Mouse (Mus musculus) MEL (cell line): ENCODE measurements around the gene Atp8a2. TPM values are rescaled to one million over a fixed set of nuclear protein-coding genes. Genes with fewer than 3 reads are reported as not detected.

Experiments
- DNase-seq: peaks from one replicate; pipeline ENCODE4 v3.0.0; 2011; ENCODE audit warnings: low read depth, low spot score
- H3K27ac ChIP-seq: 2 replicates; pipeline ENCODE4 v1.5.1; 2012; ENCODE audit warnings: low read depth, mild to moderate bottlenecking, control low read depth, low read length, moderate library complexity; ENCODE audit not compliant: control insufficient read depth
- H3K27me3 ChIP-seq, 2 experiments: fragments of 150-350 bp in 1 of 2; sonication (generic) in 1 of 2; 2 replicates each; pipeline ENCODE4 v1.6.1; 2012; ENCODE audit warnings: low read length in 2 of 2, mild to moderate bottlenecking in 2 of 2, improper control_type of control experiment in 1 of 2, moderate library complexity in 1 of 2; ENCODE audit not compliant: insufficient read depth in 2 of 2, control insufficient read depth in 1 of 2
- H3K36me3 ChIP-seq, 2 experiments: 2 replicates each; pipeline ENCODE4 v1.6.1; 2012 to 2014; ENCODE audit warnings: low read length in 2 of 2, improper control_type of control experiment in 1 of 2, inconsistent platforms in 1 of 2, mild to moderate bottlenecking in 1 of 2; ENCODE audit not compliant: insufficient read depth in 2 of 2, control insufficient read depth in 1 of 2
- H3K4me1 ChIP-seq, 2 experiments: fragments of 150-350 bp in 1 of 2; sonication (generic) in 1 of 2; 2 replicates each; pipeline ENCODE4 v1.6.1; 2012; ENCODE audit warnings: low read length in 2 of 2, improper control_type of control experiment in 1 of 2, mild to moderate bottlenecking in 1 of 2; ENCODE audit not compliant: insufficient read depth in 2 of 2, control insufficient read depth in 1 of 2
- H3K4me3 ChIP-seq, 2 experiments: fragments of 150-350 bp in 1 of 2; sonication (generic) in 1 of 2; 2 replicates each; pipeline ENCODE4 v1.5.1; 2012; ENCODE audit warnings: low read depth in 2 of 2, low read length in 2 of 2, mild to moderate bottlenecking in 2 of 2, moderate library complexity in 2 of 2, control low read depth in 1 of 2, improper control_type of control experiment in 1 of 2; ENCODE audit not compliant: control insufficient read depth in 1 of 2, insufficient read depth in 1 of 2
- H3K79me2 ChIP-seq: 2 replicates; pipeline ENCODE4 v1.6.1; 2012; ENCODE audit warnings: mild to moderate bottlenecking, low read length, moderate library complexity; ENCODE audit not compliant: control insufficient read depth, poor library complexity, insufficient read depth
- H3K9ac ChIP-seq: 2 replicates; pipeline ENCODE4 v1.6.1; 2012; ENCODE audit warnings: low read depth, mild to moderate bottlenecking, control low read depth, low read length, moderate library complexity; ENCODE audit not compliant: control insufficient read depth, poor library complexity, severe bottlenecking
- H3K9me3 ChIP-seq: fragments of 150-350 bp; sonication (generic); replicated peaks from 2 replicates; pipeline ENCODE4 v1.6.1; 2012; ENCODE audit warnings: mild to moderate bottlenecking, low read length, improper control_type of control experiment, moderate library complexity; ENCODE audit not compliant: insufficient read depth
- BHLHE40 ChIP-seq: IDR thresholded peaks from 2 replicates; pipeline ENCODE4 v1.6.1; 2012; ENCODE audit warnings: low read depth, mild to moderate bottlenecking, inconsistent platforms, low read length, improper control_type of control experiment, borderline replicate concordance
- CHD1 ChIP-seq: IDR thresholded peaks from 2 replicates; pipeline ENCODE4 v1.6.1; 2012; ENCODE audit warnings: low read depth, mild to moderate bottlenecking, inconsistent platforms, low read length, improper control_type of control experiment
- CHD2 ChIP-seq: IDR thresholded peaks from 2 replicates; pipeline ENCODE4 v1.6.1; 2011; ENCODE audit warnings: low read length, improper control_type of control experiment
- CTCF ChIP-seq, 3 experiments: IDR thresholded peaks in 2 of 3; conservative IDR thresholded peaks in 1 of 3; 2 replicates each; pipeline ENCODE4 v1.5.1; 2011 to 2012; ENCODE audit warnings: low read length in 3 of 3, low read depth in 2 of 3, mild to moderate bottlenecking in 2 of 3, improper control_type of control experiment in 1 of 3, inconsistent platforms in 1 of 3, mixed read lengths in 1 of 3, moderate library complexity in 1 of 3; ENCODE audit not compliant: control insufficient read depth in 1 of 3, insufficient read depth in 1 of 3, poor library complexity in 1 of 3, severe bottlenecking in 1 of 3
- EP300 ChIP-seq, 2 experiments: IDR thresholded peaks; 2 replicates each; pipeline ENCODE4 v1.6.1; 2011; ENCODE audit warnings: improper control_type of control experiment in 2 of 2, low read length in 2 of 2, low read depth in 1 of 2, mild to moderate bottlenecking in 1 of 2
- ETS1 ChIP-seq: IDR thresholded peaks from 2 replicates; pipeline ENCODE4 v1.6.1; 2012; ENCODE audit warnings: low read depth, mild to moderate bottlenecking, inconsistent platforms, low read length, improper control_type of control experiment, moderate library complexity
- GABPA ChIP-seq: IDR thresholded peaks from 2 replicates; pipeline ENCODE4 v1.6.1; 2012; ENCODE audit warnings: low read depth, mild to moderate bottlenecking, inconsistent platforms, low read length, improper control_type of control experiment, moderate library complexity
- GATA1 ChIP-seq: IDR thresholded peaks from 2 replicates; pipeline ENCODE4 v1.6.1; 2011; ENCODE audit warnings: low read depth, low read length, improper control_type of control experiment
- HCFC1 ChIP-seq: IDR thresholded peaks from 2 replicates; pipeline ENCODE4 v1.6.1; 2012; ENCODE audit warnings: low read depth, mild to moderate bottlenecking, inconsistent platforms, low read length, improper control_type of control experiment, moderate library complexity
- JUND ChIP-seq: IDR thresholded peaks from 2 replicates; pipeline ENCODE4 v1.6.1; 2011; ENCODE audit warnings: low read depth, mild to moderate bottlenecking, improper control_type of control experiment, low read length
- KAT2A ChIP-seq: conservative IDR thresholded peaks from 2 replicates; pipeline ENCODE4 v1.6.1; 2012; ENCODE audit warnings: low read depth, low read length, improper control_type of control experiment, inconsistent platforms
- MXI1 ChIP-seq: IDR thresholded peaks from 2 replicates; pipeline ENCODE4 v1.6.1; 2011; ENCODE audit warnings: mild to moderate bottlenecking, low read depth, low read length, improper control_type of control experiment
- MYB ChIP-seq: IDR thresholded peaks from 2 replicates; pipeline ENCODE4 v1.6.1; 2011; ENCODE audit warnings: mild to moderate bottlenecking, low read depth, low read length, improper control_type of control experiment
- MYC ChIP-seq: IDR thresholded peaks from 2 replicates; pipeline ENCODE4 v1.6.1; 2011; ENCODE audit warnings: low read depth, mild to moderate bottlenecking, low read length, improper control_type of control experiment, moderate library complexity
- NRF1 ChIP-seq: IDR thresholded peaks from 2 replicates; pipeline ENCODE4 v1.6.1; 2014; ENCODE audit warnings: low read depth, mild to moderate bottlenecking, inconsistent platforms, low read length, improper control_type of control experiment, moderate library complexity; ENCODE audit not compliant: poor library complexity, insufficient read depth, severe bottlenecking
- RAD21 ChIP-seq: IDR thresholded peaks from 2 replicates; pipeline ENCODE4 v1.6.1; 2011; ENCODE audit warnings: mild to moderate bottlenecking, low read depth, low read length, improper control_type of control experiment
- SIN3A ChIP-seq: IDR thresholded peaks from 2 replicates; pipeline ENCODE4 v1.6.1; 2012; ENCODE audit warnings: low read length, improper control_type of control experiment, inconsistent platforms
- TAL1 ChIP-seq: IDR thresholded peaks from 2 replicates; pipeline ENCODE4 v1.6.1; 2012; ENCODE audit warnings: mild to moderate bottlenecking, inconsistent platforms, low read length, moderate library complexity, mixed read lengths
- TCF12 ChIP-seq: IDR thresholded peaks from 2 replicates; pipeline ENCODE4 v1.6.1; 2014; ENCODE audit warnings: low read depth, mild to moderate bottlenecking, inconsistent platforms, low read length, improper control_type of control experiment, moderate library complexity
- USF1 ChIP-seq: IDR thresholded peaks from 2 replicates; pipeline ENCODE4 v1.6.1; 2014; ENCODE audit warnings: low read depth, mild to moderate bottlenecking, inconsistent platforms, low read length, improper control_type of control experiment, moderate library complexity
- USF2 ChIP-seq, 2 experiments: IDR thresholded peaks; 2 replicates each; pipeline ENCODE4 v1.6.1; 2011 to 2012; ENCODE audit warnings: improper control_type of control experiment in 2 of 2, low read length in 2 of 2, borderline replicate concordance in 1 of 2, inconsistent platforms in 1 of 2, low read depth in 1 of 2, mild to moderate bottlenecking in 1 of 2; ENCODE audit not compliant: insufficient read depth in 1 of 2
- ZC3H11A ChIP-seq: IDR thresholded peaks from 2 replicates; pipeline ENCODE4 v1.6.1; 2012; ENCODE audit warnings: low read depth, mild to moderate bottlenecking, inconsistent platforms, low read length, improper control_type of control experiment
- ZMIZ1 ChIP-seq: IDR thresholded peaks from 2 replicates; pipeline ENCODE4 v1.6.1; 2012; ENCODE audit warnings: low read depth, mild to moderate bottlenecking, inconsistent platforms, low read length, improper control_type of control experiment, moderate library complexity
- ZNF384 ChIP-seq: IDR thresholded peaks from 2 replicates; pipeline ENCODE4 v1.6.1; 2012; ENCODE audit warnings: low read depth, mild to moderate bottlenecking, inconsistent platforms, low read length, improper control_type of control experiment
- polyA plus RNA-seq, 2 experiments: library from polyadenylated mRNA; stranded (reverse) in 1 of 2; unstranded in 1 of 2; fragments of >175 nt in 1 of 2; fragments of >200 nt in 1 of 2; gene quantifications; 2 replicates each; pipeline versions ENCODE4 v1.2.1 to v1.2.4; 2012; ENCODE audit warnings: low replicate concordance in 2 of 2, low read depth in 1 of 2; ENCODE audit not compliant: insufficient read length in 2 of 2, insufficient read depth in 1 of 2, missing spikeins in 1 of 2
- total RNA-seq: library from RNA; depleted of rRNA; stranded (reverse); fragments of 300-350 nt; gene quantifications from 2 replicates; pipeline ENCODE4 v1.2.3, GENCODE M21; 2012

Gene Atp8a2
- total and polyA plus RNA-seq, 3 experiments = 0.29 to 0.39 TPM; not detected in 1

- no peak overlapping the region for H3K27ac ChIP-seq
- no peaks in the 10 kb centered on the region for H3K4me1 ChIP-seq
- H3K27me3 ChIP-seq = no peaks in the 10 kb centered on the region
- TF ChIP-seq MYB (no peak), ZC3H11A (no peak), MXI1 (no peak), ZMIZ1 (no peak), TCF12 (no peak), CHD1 (no peak), CHD2 (no peak), TAL1 (no peak), USF2 (IDR thresholded peaks at IDR 0.05; ENCODE audit: borderline replicate concordance in 1 of 2, insufficient read depth in 1 of 2, low read depth in 1 of 2, low read length in 2 of 2) (no peak), CTCF (IDR thresholded peaks at IDR 0.05 in 2 of 3, conservative IDR thresholded peaks at IDR 0.05 in 1 of 3; ENCODE audit: control insufficient read depth in 1 of 3, insufficient read depth in 1 of 3, low read depth in 2 of 3, low read length in 3 of 3, poor library complexity in 1 of 3, severe bottlenecking in 1 of 3) (no peak), GABPA (no peak), MYC (no peak), KAT2A (no peak), HCFC1 (no peak), NRF1 (no peak), EP300 (IDR thresholded peaks at IDR 0.05; ENCODE audit: low read depth in 1 of 2, low read length in 2 of 2) (no peak), GATA1 (no peak), ETS1 (no peak), ZNF384 (no peak)
- DNase-seq = no peak
- no peak overlapping the region for H3K4me3 ChIP-seq
- no peaks in the 10 kb centered on the region for H3K36me3 ChIP-seq
- no peaks in the 10 kb centered on the region for H3K79me2 ChIP-seq
- H3K9ac ChIP-seq = no peak overlapping the region
- no peaks in the 10 kb centered on the region for H3K9me3 ChIP-seq
Measured at GRCm38 (mm10) chr14:59737734-59738294, 459.2 kb downstream of the Atp8a2 start.

- DNase-seq = no peak
- H3K4me3 ChIP-seq = no peak overlapping the region
- H3K36me3 ChIP-seq = no peaks in the 10 kb centered on the region
- no peak overlapping the region for H3K27ac ChIP-seq
- no peaks in the 10 kb centered on the region for H3K27me3 ChIP-seq
- H3K4me1 ChIP-seq = no peaks in the 10 kb centered on the region
- TF ChIP-seq MXI1 (no peak), ZMIZ1 (no peak), CHD1 (no peak), USF2 (IDR thresholded peaks at IDR 0.05; ENCODE audit: borderline replicate concordance in 1 of 2, insufficient read depth in 1 of 2, low read depth in 1 of 2, low read length in 2 of 2) (no peak), TCF12 (no peak), MYB (no peak), RAD21 (no peak), BHLHE40 (no peak), EP300 (IDR thresholded peaks at IDR 0.05; ENCODE audit: low read depth in 1 of 2, low read length in 2 of 2) (no peak), USF1 (no peak), CTCF (IDR thresholded peaks at IDR 0.05 in 2 of 3, conservative IDR thresholded peaks at IDR 0.05 in 1 of 3; ENCODE audit: control insufficient read depth in 1 of 3, insufficient read depth in 1 of 3, low read depth in 2 of 3, low read length in 3 of 3, poor library complexity in 1 of 3, severe bottlenecking in 1 of 3) (no peak), SIN3A (no peak), JUND (no peak)
- no peaks in the 10 kb centered on the region for H3K79me2 ChIP-seq
- no peak overlapping the region for H3K9ac ChIP-seq
- H3K9me3 ChIP-seq = no peaks in the 10 kb centered on the region
Measured at GRCm38 (mm10) chr14:59736861-59737700, 459.9 kb downstream of the Atp8a2 start.
